Mouse (Mus musculus) brain, embryonic 14.5 days (tissue): Measurements from ENCODE around the gene Cpne5.

Experiments used
- CTCF ChIP-seq: fragments of 200-500 bp; IDR thresholded peaks from 2 replicates; pipeline ENCODE4 v1.5.1; 2012; ENCODE audit warnings: inconsistent platforms, mild to moderate bottlenecking, moderate library complexity, borderline replicate concordance; ENCODE audit not compliant: insufficient read depth, insufficient read length; ENCODE audit errors: extremely low read depth
- POLR2A ChIP-seq: fragments of 200-500 bp; IDR thresholded peaks from 2 replicates; pipeline ENCODE4 v1.6.1; 2012; ENCODE audit warnings: mild to moderate bottlenecking, inconsistent platforms, borderline replicate concordance; ENCODE audit not compliant: poor library complexity, insufficient read depth, insufficient read length, severe bottlenecking; ENCODE audit errors: extremely low read depth

DNA sequence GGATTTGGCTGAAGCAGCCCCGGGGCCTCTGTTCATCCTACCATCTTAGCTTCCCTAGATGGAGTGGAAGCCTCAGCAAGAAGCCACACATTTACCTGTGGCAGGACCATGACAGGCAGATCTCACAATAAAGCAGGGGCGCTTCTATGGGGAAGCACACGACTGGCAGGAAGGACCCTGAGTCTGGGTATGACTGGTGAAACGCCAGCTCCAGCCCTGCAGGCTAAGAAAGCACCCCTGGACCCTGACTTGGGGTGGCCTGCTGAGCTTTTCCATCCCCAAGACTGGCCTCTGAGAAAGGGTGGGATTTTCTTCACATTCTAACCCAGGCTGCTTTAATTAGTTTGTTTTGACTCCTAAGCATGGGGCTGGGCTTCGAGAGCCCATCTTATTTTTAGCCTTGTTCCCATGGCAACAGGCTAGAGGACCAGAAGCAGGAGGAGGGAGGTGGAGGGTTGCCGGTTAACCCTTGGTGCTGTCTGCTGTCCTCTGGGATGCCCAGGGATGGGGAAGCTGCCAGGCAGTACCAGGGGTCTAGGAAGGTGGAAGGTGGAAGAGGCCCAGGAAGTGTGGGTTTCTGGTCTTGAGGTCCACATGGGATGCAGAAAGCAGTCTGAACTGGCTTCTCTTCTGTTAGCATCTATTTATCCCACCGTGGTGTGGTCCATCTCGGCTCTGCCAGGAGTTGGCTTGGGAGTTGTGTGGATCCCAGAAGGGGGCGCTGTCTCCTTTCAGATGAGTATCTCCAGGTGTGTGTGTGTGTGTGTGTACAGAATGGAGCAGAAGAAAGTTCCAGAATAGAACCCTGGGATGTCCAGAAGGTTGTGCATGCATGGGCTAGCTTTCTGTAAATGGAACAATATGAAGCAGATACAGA lies 61.3 kb downstream of the Cpne5 start:
- TF ChIP-seq POLR2A (no peak), CTCF (peak; percentile 78)
